Mouse (Mus musculus): ENCODE results near the gene Mif4gd. TPM values are rescaled to one million over a fixed set of nuclear protein-coding genes. Genes with fewer than 3 reads are reported as not detected.

The Mif4gd gene
- polyA plus RNA-seq, 1 experiment from 2014 or later = 22.3 TPM

- H3K4me3 ChIP-seq (ENCODE audit: low read depth, low read length) = no peak overlapping the region
- no peak overlapping the region for H3K4me2 ChIP-seq
- WGBS = 83% methylated on average over 10 of the region's 10 CpGs
- H3K4me1 ChIP-seq (ENCODE audit: insufficient read depth) = peaks cover 8% of the 10 kb centered on the region
- TF ChIP-seq CTCF (IDR thresholded peaks at IDR 0.05; ENCODE audit: low read depth) = no peak
- no peaks in the 10 kb centered on the region for H3K9me3 ChIP-seq (ENCODE audit: low read depth, low read length)
- ATAC-seq (ENCODE audit: insufficient read depth) (no peak), DNase-seq (no peak)
- H3K27me3 ChIP-seq (ENCODE audit: insufficient read depth, low read length) = no peaks in the 10 kb centered on the region
- H3K27ac ChIP-seq (ENCODE audit: low read depth) = no peak overlapping the region
- H3K9ac ChIP-seq = no peak overlapping the region
- peaks cover 10% of the 10 kb centered on the region; the same call in 1 of the 2 replicates for H3K36me3 ChIP-seq (ENCODE audit: insufficient read depth)
These were observed 1.8 kb upstream of the Mif4gd start for GRCm38 (mm10) chr11:115614346-115615107.

- H3K4me2 ChIP-seq = peak overlapping the region; percentile 95
- no peaks in the 10 kb centered on the region for H3K27me3 ChIP-seq (ENCODE audit: insufficient read depth, low read length)
- H3K4me1 ChIP-seq (ENCODE audit: insufficient read depth) = peaks cover 8% of the 10 kb centered on the region
- H3K9me3 ChIP-seq (ENCODE audit: low read depth, low read length) = no peaks in the 10 kb centered on the region
- peak overlapping the region; percentile 91; the same call in 1 of the 2 replicates for H3K27ac ChIP-seq (ENCODE audit: low read depth)
- ATAC-seq (ENCODE audit: insufficient read depth) (peak; percentile 5; the same call in 1 of the 2 replicates), DNase-seq (peak; percentile 62)
- TF ChIP-seq CTCF (IDR thresholded peaks at IDR 0.05; ENCODE audit: low read depth) = no peak
- 0% methylated on average over 16 of the region's 16 CpGs for WGBS
- H3K4me3 ChIP-seq (ENCODE audit: low read depth, low read length) = peak overlapping the region; percentile 70
- peaks cover 21% of the 10 kb centered on the region for H3K36me3 ChIP-seq (ENCODE audit: insufficient read depth)
- peak overlapping the region; percentile 70 for H3K9ac ChIP-seq
These were observed 573 bp upstream of the Mif4gd start for GRCm38 (mm10) chr11:115613138-115613945.

GRCm38 (mm10) chr11:115612059-115612409 is 735 bp downstream of the Mif4gd start:
- ATAC-seq (ENCODE audit: insufficient read depth) (peak; percentile 16), DNase-seq (peak; percentile 84)
- 1% methylated on average over 13 of the region's 13 CpGs for WGBS

GRCm38 (mm10) chr11:115611173-115611572 is 1.6 kb downstream of the Mif4gd start:
- Histone ChIP-seq H3K9ac (no peak overlapping the region), H3K4me2 (no peak overlapping the region), H3K4me1 (ENCODE audit: insufficient read depth) (peaks cover 8% of the 10 kb centered on the region), H3K27ac (ENCODE audit: low read depth) (no peak overlapping the region), H3K27me3 (ENCODE audit: insufficient read depth, low read length) (no peaks in the 10 kb centered on the region), H3K4me3 (ENCODE audit: low read depth, low read length) (no peak overlapping the region), H3K36me3 (ENCODE audit: insufficient read depth) (peaks cover 43% of the 10 kb centered on the region), H3K9me3 (ENCODE audit: low read depth, low read length) (no peaks in the 10 kb centered on the region)
- ATAC-seq (ENCODE audit: insufficient read depth) (no peak), DNase-seq (no peak)
- no peak for TF ChIP-seq CTCF (IDR thresholded peaks at IDR 0.05; ENCODE audit: low read depth)
- WGBS = 65% methylated on average over 6 of the region's 6 CpGs

More at GRCm38 (mm10) chr11:115612059-115612409, 735 bp downstream of the Mif4gd start:
- no peaks in the 10 kb centered on the region for H3K9me3 ChIP-seq (ENCODE audit: low read depth, low read length)
- H3K27me3 ChIP-seq (ENCODE audit: insufficient read depth, low read length) = no peaks in the 10 kb centered on the region
- peak overlapping the region; percentile 91 for H3K27ac ChIP-seq (ENCODE audit: low read depth)
- peak overlapping the region; percentile 70 for H3K9ac ChIP-seq
- H3K4me3 ChIP-seq (ENCODE audit: low read depth, low read length) = peak overlapping the region; percentile 70
- peak overlapping the region; percentile 95 for H3K4me2 ChIP-seq
- no peak for TF ChIP-seq CTCF (IDR thresholded peaks at IDR 0.05; ENCODE audit: low read depth)
- peaks cover 34% of the 10 kb centered on the region for H3K36me3 ChIP-seq (ENCODE audit: insufficient read depth)
- peaks cover 8% of the 10 kb centered on the region for H3K4me1 ChIP-seq (ENCODE audit: insufficient read depth)

- Histone ChIP-seq H3K9me3 (ENCODE audit: low read depth, low read length) (no peaks in the 10 kb centered on the region), H3K9ac (no peak overlapping the region), H3K36me3 (ENCODE audit: insufficient read depth) (peaks cover 46% of the 10 kb centered on the region), H3K4me3 (ENCODE audit: low read depth, low read length) (no peak overlapping the region), H3K4me1 (ENCODE audit: insufficient read depth) (peaks cover 14% of the 10 kb centered on the region), H3K4me2 (no peak overlapping the region), H3K27ac (ENCODE audit: low read depth) (no peak overlapping the region), H3K27me3 (ENCODE audit: insufficient read depth, low read length) (no peaks in the 10 kb centered on the region)
- 53% methylated on average over 3 of the region's 3 CpGs for WGBS
- TF ChIP-seq CTCF (IDR thresholded peaks at IDR 0.05; ENCODE audit: low read depth) = no peak
- DNase-seq (no peak), ATAC-seq (ENCODE audit: insufficient read depth) (no peak)
These were observed 3.2 kb downstream of the Mif4gd start for GRCm38 (mm10) chr11:115609576-115609975.

- Histone ChIP-seq H3K4me1 (ENCODE audit: insufficient read depth) (peaks cover 14% of the 10 kb centered on the region), H3K4me2 (no peak overlapping the region), H3K9me3 (ENCODE audit: low read depth, low read length) (no peaks in the 10 kb centered on the region), H3K36me3 (ENCODE audit: insufficient read depth) (peaks cover 45% of the 10 kb centered on the region), H3K27me3 (ENCODE audit: insufficient read depth, low read length) (no peaks in the 10 kb centered on the region), H3K9ac (no peak overlapping the region), H3K4me3 (ENCODE audit: low read depth, low read length) (no peak overlapping the region), H3K27ac (ENCODE audit: low read depth) (no peak overlapping the region)
- no peak for DNase-seq
- no peak for TF ChIP-seq CTCF (IDR thresholded peaks at IDR 0.05; ENCODE audit: low read depth)
- no peak for ATAC-seq (ENCODE audit: insufficient read depth)
- WGBS = 77% methylated on average over 23 of the region's 23 CpGs
These were observed 4.1 kb downstream of the Mif4gd start for GRCm38 (mm10) chr11:115608421-115609399.
